Mouse (Mus musculus): ENCODE results near the gene Gpr35. TPM values are rescaled to one million over a fixed set of nuclear protein-coding genes. Genes with fewer than 3 reads are reported as not detected.

The Gpr35 gene
- polyA plus RNA-seq, 1 experiment from 2014 or later: 0.20 TPM

DNA sequence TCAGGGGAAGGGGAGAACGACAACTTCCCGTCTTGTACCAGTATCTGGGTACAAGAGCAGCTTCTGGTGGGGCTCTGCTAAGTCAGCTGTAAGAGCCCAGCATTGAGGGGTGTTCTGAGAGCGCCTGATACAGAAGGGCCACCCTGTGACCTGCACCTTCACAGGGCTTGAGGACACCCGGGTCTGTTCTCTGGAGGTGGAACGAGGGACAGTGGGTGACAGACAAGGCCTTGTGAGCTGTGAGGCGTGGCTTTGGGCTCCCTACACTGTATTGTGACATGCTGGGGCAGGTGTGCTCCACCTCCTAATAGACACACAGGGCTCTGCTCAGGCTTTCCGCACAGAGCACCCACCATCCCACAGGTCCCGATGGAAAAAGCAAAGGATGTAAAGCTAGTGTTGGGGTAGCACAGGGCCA lies 38.9 kb upstream of the Gpr35 start:
- Histone ChIP-seq H3K4me1 (peaks cover 43% of the 10 kb centered on the region), H3K27ac (peak overlapping the region; percentile 92; the same call in 1 of the 2 replicates), H3K4me3 (peak overlapping the region; percentile 82), H3K36me3 (peaks cover 30% of the 10 kb centered on the region), H3K9ac (peak overlapping the region; percentile 83), H3K9me3 (no peaks in the 10 kb centered on the region), H3K4me2 (replicated peaks) (peak overlapping the region; percentile 96), H3K27me3 (0 out of 2 replicates have a peak, but pooled peaks cover 2% of the 10 kb centered on the region)
- 39% methylated on average over 8 of the region's 8 CpGs for WGBS
- no peak for ATAC-seq (ENCODE audit: low FRiP score, low read depth)

GRCm38 (mm10) chr1:92912286-92912685 lies 38.4 kb upstream of the Gpr35 start:
- 0 out of 2 replicates have a peak, but pooled peaks cover 2% of the 10 kb centered on the region for H3K27me3 ChIP-seq
- no peak for ATAC-seq (ENCODE audit: low FRiP score, low read depth)
- 38% methylated on average over 1 of the region's 1 CpGs for WGBS
- H3K36me3 ChIP-seq: peaks cover 36% of the 10 kb centered on the region
- H3K9me3 ChIP-seq: no peaks in the 10 kb centered on the region
- peak overlapping the region; percentile 83 for H3K9ac ChIP-seq
- H3K27ac ChIP-seq: no peak overlapping the region
- peaks cover 42% of the 10 kb centered on the region for H3K4me1 ChIP-seq
- H3K4me3 ChIP-seq: peak overlapping the region; percentile 82
- H3K4me2 ChIP-seq (replicated peaks): peak overlapping the region; percentile 96

DNA sequence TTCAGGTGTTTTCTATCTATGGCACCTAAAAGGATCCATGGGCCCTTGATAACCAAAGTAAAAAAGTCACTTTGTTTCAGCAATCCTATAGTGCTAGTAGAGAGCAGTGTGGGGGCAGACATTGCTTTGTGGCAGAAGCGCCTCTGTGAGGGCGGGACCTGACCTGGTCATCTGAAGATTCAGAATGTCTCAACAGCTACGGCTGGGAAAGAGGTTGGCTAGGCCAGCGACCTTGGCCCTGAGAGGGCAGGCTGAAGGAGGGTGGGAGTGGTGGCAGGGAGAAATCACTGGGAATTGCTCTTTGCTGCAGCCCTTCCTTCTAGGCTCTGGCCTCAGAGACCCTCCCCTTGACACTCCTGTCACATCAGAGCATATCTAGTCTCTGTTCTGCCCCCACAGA lies 36.4 kb upstream of the Gpr35 start:
- Histone ChIP-seq H3K4me1 (peaks cover 29% of the 10 kb centered on the region), H3K27ac (no peak overlapping the region), H3K4me3 (no peak overlapping the region), H3K27me3 (0 out of 2 replicates have a peak, but pooled peaks cover 2% of the 10 kb centered on the region), H3K9ac (no peak overlapping the region), H3K9me3 (no peaks in the 10 kb centered on the region), H3K36me3 (peaks cover 55% of the 10 kb centered on the region), H3K4me2 (replicated peaks) (no peak overlapping the region)
- no peak for ATAC-seq (ENCODE audit: low FRiP score, low read depth)
- WGBS: 84% methylated on average over 4 of the region's 4 CpGs

DNA sequence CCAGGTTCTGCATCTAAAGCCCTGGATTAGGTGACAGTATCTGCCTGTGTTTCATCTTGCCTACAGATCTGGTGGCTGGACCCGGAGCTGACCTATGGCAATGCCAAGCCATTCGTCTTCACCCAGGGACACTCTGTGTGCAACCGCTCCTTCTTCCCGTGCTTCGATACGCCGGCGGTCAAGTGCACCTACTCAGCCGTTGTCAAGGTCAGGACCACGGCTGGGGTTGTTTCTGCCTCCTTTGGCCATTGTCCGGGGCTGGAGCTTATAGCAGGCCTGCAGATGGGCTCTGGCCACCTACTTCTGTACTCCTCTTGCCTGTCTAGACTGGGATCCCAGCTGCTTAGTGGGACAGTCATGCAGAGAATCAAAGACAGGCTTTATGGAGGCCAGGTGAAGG lies 35.7 kb upstream of the Gpr35 start:
- ATAC-seq (ENCODE audit: low FRiP score, low read depth): no peak
- WGBS: 93% methylated on average over 11 of the region's 11 CpGs

DNA sequence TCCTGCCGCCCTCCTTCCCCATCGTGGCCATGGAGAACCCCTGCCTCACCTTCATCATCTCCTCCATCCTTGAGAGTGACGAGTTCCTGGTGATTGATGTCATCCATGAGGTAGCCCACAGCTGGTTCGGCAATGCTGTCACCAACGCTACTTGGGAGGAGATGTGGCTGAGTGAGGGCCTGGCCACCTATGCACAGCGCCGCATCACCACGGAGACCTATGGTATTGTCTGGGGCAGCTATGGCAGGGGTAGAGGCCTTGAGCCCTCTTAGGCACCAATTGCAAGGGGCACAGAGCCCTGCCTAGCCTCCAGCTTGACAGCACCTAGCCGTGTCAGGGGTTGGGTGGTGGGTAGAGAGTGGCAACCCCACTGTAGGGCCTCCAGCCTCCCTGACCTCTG lies 33.9 kb upstream of the Gpr35 start:
- Histone ChIP-seq H3K4me3 (no peak overlapping the region), H3K4me1 (peaks cover 13% of the 10 kb centered on the region), H3K27ac (no peak overlapping the region), H3K9ac (no peak overlapping the region), H3K27me3 (no peaks in the 10 kb centered on the region), H3K36me3 (peaks cover 76% of the 10 kb centered on the region), H3K9me3 (no peaks in the 10 kb centered on the region), H3K4me2 (replicated peaks) (no peak overlapping the region)
- no peak for ATAC-seq (ENCODE audit: low FRiP score, low read depth)
- WGBS: 91% methylated on average over 9 of the region's 9 CpGs

More for the DNA sequence above, 35.7 kb upstream of the Gpr35 start:
- Histone ChIP-seq H3K36me3 (peaks cover 63% of the 10 kb centered on the region), H3K4me2 (replicated peaks) (no peak overlapping the region), H3K27me3 (no peaks in the 10 kb centered on the region), H3K9me3 (no peaks in the 10 kb centered on the region), H3K9ac (no peak overlapping the region), H3K27ac (no peak overlapping the region), H3K4me1 (peaks cover 21% of the 10 kb centered on the region), H3K4me3 (no peak overlapping the region)

- Histone ChIP-seq H3K36me3 (peaks cover 72% of the 10 kb centered on the region), H3K27ac (no peak overlapping the region), H3K4me1 (no peaks in the 10 kb centered on the region), H3K4me2 (replicated peaks) (no peak overlapping the region), H3K4me3 (no peak overlapping the region), H3K9ac (no peak overlapping the region), H3K9me3 (no peaks in the 10 kb centered on the region), H3K27me3 (no peaks in the 10 kb centered on the region)
- no peak for ATAC-seq (ENCODE audit: low FRiP score, low read depth)
- 94% methylated on average over 11 of the region's 11 CpGs for WGBS
Observed at GRCm38 (mm10) chr1:92919151-92919550, 31.5 kb upstream of the Gpr35 start.

GRCm38 (mm10) chr1:92919775-92920174 lies 30.9 kb upstream of the Gpr35 start:
- H3K27me3 ChIP-seq: no peaks in the 10 kb centered on the region
- H3K36me3 ChIP-seq: peaks cover 66% of the 10 kb centered on the region
- H3K4me2 ChIP-seq (replicated peaks): no peak overlapping the region
- no peak overlapping the region for H3K27ac ChIP-seq
- ATAC-seq (ENCODE audit: low FRiP score, low read depth): no peak
- H3K9ac ChIP-seq: no peak overlapping the region
- H3K4me1 ChIP-seq: no peaks in the 10 kb centered on the region
- no peaks in the 10 kb centered on the region for H3K9me3 ChIP-seq
- H3K4me3 ChIP-seq: no peak overlapping the region
- WGBS: 88% methylated on average over 12 of the region's 12 CpGs

- 83% methylated on average over 7 of the region's 7 CpGs for WGBS
- H3K9ac ChIP-seq: no peak overlapping the region
Observed at GRCm38 (mm10) chr1:92920474-92921200, 30.0 kb upstream of the Gpr35 start.

GRCm38 (mm10) chr1:92921496-92921895 lies 29.2 kb upstream of the Gpr35 start:
- no peaks in the 10 kb centered on the region for H3K27me3 ChIP-seq
- H3K4me1 ChIP-seq: no peaks in the 10 kb centered on the region
- H3K4me3 ChIP-seq: no peak overlapping the region
- no peak for ATAC-seq (ENCODE audit: low FRiP score, low read depth)
- no peak overlapping the region for H3K9ac ChIP-seq
- H3K36me3 ChIP-seq: peaks cover 48% of the 10 kb centered on the region
- WGBS: 87% methylated on average over 4 of the region's 4 CpGs
- no peak overlapping the region for H3K27ac ChIP-seq
- no peak overlapping the region for H3K4me2 ChIP-seq (replicated peaks)
- no peaks in the 10 kb centered on the region for H3K9me3 ChIP-seq

More at GRCm38 (mm10) chr1:92920474-92921200, 30.0 kb upstream of the Gpr35 start:
- no peak overlapping the region for H3K27ac ChIP-seq
- ATAC-seq (ENCODE audit: low FRiP score, low read depth): no peak
- peaks cover 57% of the 10 kb centered on the region for H3K36me3 ChIP-seq
- no peak overlapping the region for H3K4me3 ChIP-seq
- no peaks in the 10 kb centered on the region for H3K9me3 ChIP-seq
- H3K27me3 ChIP-seq: no peaks in the 10 kb centered on the region
- no peak overlapping the region for H3K4me2 ChIP-seq (replicated peaks)
- no peaks in the 10 kb centered on the region for H3K4me1 ChIP-seq

DNA sequence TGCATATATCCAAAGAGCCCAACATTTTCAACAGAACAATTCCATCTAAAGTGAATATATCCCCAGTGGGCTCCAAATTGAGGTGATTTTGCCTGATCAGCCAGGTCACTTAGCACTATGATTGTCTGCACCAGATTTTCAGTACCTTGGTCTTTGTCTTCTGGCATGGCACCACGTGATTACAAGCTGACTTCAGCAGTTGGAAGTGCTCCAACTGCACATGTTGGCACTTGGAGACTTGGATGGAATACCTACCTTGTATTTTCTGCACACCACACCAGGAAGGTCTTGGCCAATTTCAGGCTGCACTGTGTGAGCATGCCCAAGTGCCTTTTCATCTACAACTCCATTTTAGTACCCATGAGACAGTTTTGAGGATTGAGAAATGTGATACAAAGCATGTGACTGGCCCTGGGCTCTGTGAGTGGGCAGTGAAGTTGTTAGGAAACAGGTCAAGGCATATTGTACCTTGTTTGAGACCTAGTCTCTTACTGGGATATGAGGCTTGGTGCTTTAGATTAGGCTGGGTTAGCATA lies 20.4 kb upstream of the Gpr35 start:
- Histone ChIP-seq H3K9ac (no peak overlapping the region), H3K27ac (no peak overlapping the region), H3K4me2 (replicated peaks) (no peak overlapping the region), H3K4me1 (peaks cover 7% of the 10 kb centered on the region), H3K9me3 (no peaks in the 10 kb centered on the region), H3K36me3 (no peaks in the 10 kb centered on the region), H3K27me3 (no peaks in the 10 kb centered on the region), H3K4me3 (no peak overlapping the region)
- 24% methylated on average over 1 of the region's 1 CpGs for WGBS
- no peak for ATAC-seq (ENCODE audit: low FRiP score, low read depth)

- Histone ChIP-seq H3K36me3 (peaks cover 11% of the 10 kb centered on the region), H3K9me3 (no peaks in the 10 kb centered on the region), H3K4me3 (peak overlapping the region; percentile 78), H3K27me3 (no peaks in the 10 kb centered on the region), H3K4me2 (replicated peaks) (peak overlapping the region; percentile 75), H3K4me1 (peaks cover 21% of the 10 kb centered on the region), H3K9ac (peak overlapping the region; percentile 85), H3K27ac (peak overlapping the region; percentile 96)
- 74% methylated on average over 4 of the region's 4 CpGs for WGBS
- ATAC-seq (ENCODE audit: low FRiP score, low read depth): no peak
Observed at GRCm38 (mm10) chr1:92933611-92934010, 17.1 kb upstream of the Gpr35 start.

DNA sequence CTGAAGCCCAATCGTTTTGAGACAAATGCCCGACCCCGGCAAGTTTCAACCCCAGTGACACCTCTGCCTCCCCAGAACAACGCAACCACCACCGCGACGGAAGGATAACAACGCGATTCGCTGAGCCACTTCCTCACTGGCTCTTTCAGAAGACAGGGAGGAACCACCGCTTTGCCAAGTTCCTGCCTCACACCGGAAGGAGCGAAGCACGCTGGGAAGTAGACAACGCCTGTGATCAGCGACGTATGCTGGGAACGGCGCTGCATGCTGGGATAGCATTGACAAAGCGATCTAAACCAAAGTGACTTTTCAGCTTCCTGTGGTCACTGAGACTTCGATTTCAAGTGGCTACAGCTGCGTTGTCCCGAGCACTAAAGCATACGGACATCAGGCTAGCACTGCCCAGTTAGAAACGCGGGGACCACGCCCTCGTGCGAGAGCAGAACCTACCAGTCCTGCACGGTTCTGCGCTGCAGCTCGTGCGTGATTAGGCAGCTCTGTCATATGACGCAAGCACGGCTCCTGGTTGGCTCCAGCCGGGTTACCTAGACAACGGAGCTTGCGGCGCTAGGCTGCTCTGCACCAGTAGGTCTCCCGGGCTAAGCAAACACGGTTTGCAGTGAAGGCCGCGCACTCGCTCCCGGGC lies 16.4 kb upstream of the Gpr35 start, which contains the start of gene Capn10:
Gene Capn10, plus strand, starts transcription at position 195 of the 646 bp plus-strand sequence.
- Histone ChIP-seq H3K9ac (peak within 1 kb of the TSS; percentile 85), H3K4me3 (peak within 1 kb of the TSS; percentile 78), H3K4me2 (replicated peaks) (peak within 1 kb of the TSS; percentile 75), H3K27me3 (no peaks in the 10 kb centered on the region), H3K36me3 (peaks cover 18% of the 10 kb centered on the region), H3K4me1 (peaks cover 21% of the 10 kb centered on the region), H3K9me3 (no peaks in the 10 kb centered on the region), H3K27ac (peak within 1 kb of the TSS; percentile 96)
- peak; percentile 99 for ATAC-seq (ENCODE audit: low FRiP score, low read depth)
- under 1% methylated on average over 45 of the region's 45 CpGs for WGBS
